Mouse (Mus musculus) neural tube, embryonic 14.5 days (tissue): ENCODE results near the gene Fbxo39. TPM values are rescaled to one million over a fixed set of nuclear protein-coding genes. Genes with fewer than 3 reads are reported as not detected.

Experiments
- ATAC-seq: fragments of 200-750 bp; cut with Nextera tagmentation; 2 replicates; pipeline ENCODE4 v1.8.0; 2017; ENCODE audit warnings: low read depth, mild to moderate bottlenecking, moderate TSS enrichment, moderate library complexity
- H3K27ac ChIP-seq: fragments of 300-500 bp; sonication (generic); 2 replicates; pipeline ENCODE4 v1.5.1; 2014; ENCODE audit warnings: low read depth, mild to moderate bottlenecking, control low read depth, low read length, moderate library complexity, mixed read lengths
- H3K27me3 ChIP-seq: fragments of 300-500 bp; sonication (generic); 2 replicates; pipeline ENCODE4 v1.6.1; 2014; ENCODE audit warnings: low read length; ENCODE audit not compliant: control insufficient read depth, insufficient read depth
- H3K36me3 ChIP-seq: fragments of 300-500 bp; sonication (generic); 2 replicates; pipeline ENCODE4 v1.6.1; 2014; ENCODE audit warnings: low read length, mixed read lengths; ENCODE audit not compliant: control insufficient read depth, insufficient read depth
- H3K4me1 ChIP-seq: fragments of 300-500 bp; sonication (generic); 2 replicates; pipeline ENCODE4 v1.6.1; 2014; ENCODE audit warnings: low read length; ENCODE audit not compliant: control insufficient read depth, insufficient read depth
- H3K4me2 ChIP-seq: fragments of 300-500 bp; sonication (generic); 2 replicates; pipeline ENCODE4 v1.6.1; 2014; ENCODE audit warnings: mild to moderate bottlenecking, low read depth, low read length, control low read depth
- H3K4me3 ChIP-seq: fragments of 300-500 bp; sonication (generic); 2 replicates; pipeline ENCODE4 v1.5.1; 2014; ENCODE audit warnings: low read depth, low read length, control low read depth, mixed read lengths
- H3K9ac ChIP-seq: fragments of 300-500 bp; sonication (generic); replicated peaks from 2 replicates; pipeline ENCODE4 v1.6.1; 2014; ENCODE audit warnings: low read depth, mild to moderate bottlenecking, control low read depth, low read length, mixed read lengths
- H3K9me3 ChIP-seq: fragments of 300-500 bp; sonication (generic); 2 replicates; pipeline ENCODE4 v1.6.1; 2016; ENCODE audit warnings: low read length; ENCODE audit not compliant: control insufficient read depth
- WGBS: fragments of 180-500 bp; shearing (Covaris S2); extraction: QIAGEN DNeasy Blood & Tissue Kit; methylation state at CpG from one replicate; pipeline ENCODE4 v1.1.7; 2014; 5-methylcytosine and 5-hydroxymethylcytosine counted together
- polyA plus RNA-seq: library from polyadenylated mRNA; unstranded; fragments of >200 nt; fragmentation: Nextera tagmentation; extraction: Ambion mirVana; gene quantifications from 2 replicates; pipeline ENCODE4 v1.2.1, GENCODE M21; 2014

The Fbxo39 gene
- polyA plus RNA-seq, 1 experiment from 2014 or later = not detected

GRCm38 (mm10) chr11:72349652-72350051 lies 35.4 kb downstream of the Fbxo39 start:
- Histone ChIP-seq H3K9ac (no peak overlapping the region), H3K27me3 (no peaks in the 10 kb centered on the region), H3K4me2 (no peak overlapping the region), H3K36me3 (no peaks in the 10 kb centered on the region), H3K4me3 (no peak overlapping the region), H3K4me1 (no peaks in the 10 kb centered on the region), H3K27ac (no peak overlapping the region), H3K9me3 (no peaks in the 10 kb centered on the region)
- ATAC-seq = no peak
- 73% methylated on average over 4 of the region's 4 CpGs for WGBS

- WGBS = 29% methylated on average over 1 of the region's 1 CpGs
- no peak overlapping the region for H3K4me3 ChIP-seq
- H3K4me1 ChIP-seq = no peaks in the 10 kb centered on the region
- no peaks in the 10 kb centered on the region for H3K9me3 ChIP-seq
- H3K4me2 ChIP-seq = no peak overlapping the region
- H3K27me3 ChIP-seq = no peaks in the 10 kb centered on the region
- H3K9ac ChIP-seq = no peak overlapping the region
- ATAC-seq = no peak
- no peaks in the 10 kb centered on the region for H3K36me3 ChIP-seq
- no peak overlapping the region for H3K27ac ChIP-seq
Measured at GRCm38 (mm10) chr11:72352272-72352671, 38.0 kb downstream of the Fbxo39 start.

GRCm38 (mm10) chr11:72353186-72353585 lies 38.9 kb downstream of the Fbxo39 start:
- ATAC-seq = no peak
- no peaks in the 10 kb centered on the region for H3K27me3 ChIP-seq
- H3K4me2 ChIP-seq = no peak overlapping the region
- H3K4me3 ChIP-seq = no peak overlapping the region
- H3K27ac ChIP-seq = no peak overlapping the region
- WGBS = 83% methylated on average over 3 of the region's 3 CpGs
- no peaks in the 10 kb centered on the region for H3K9me3 ChIP-seq
- H3K9ac ChIP-seq = no peak overlapping the region
- no peaks in the 10 kb centered on the region for H3K4me1 ChIP-seq
- H3K36me3 ChIP-seq = no peaks in the 10 kb centered on the region

- H3K9me3 ChIP-seq = no peaks in the 10 kb centered on the region
- H3K4me1 ChIP-seq = no peaks in the 10 kb centered on the region
- H3K4me2 ChIP-seq = no peak overlapping the region
- no peak for ATAC-seq
- H3K27me3 ChIP-seq = no peaks in the 10 kb centered on the region
- WGBS = 35% methylated on average over 20 of the region's 20 CpGs
- no peak overlapping the region for H3K4me3 ChIP-seq
- H3K9ac ChIP-seq = no peak overlapping the region
- H3K27ac ChIP-seq = no peak overlapping the region
- no peaks in the 10 kb centered on the region for H3K36me3 ChIP-seq
Measured at GRCm38 (mm10) chr11:72354971-72355728, 40.9 kb downstream of the Fbxo39 start.

GRCm38 (mm10) chr11:72361385-72362346 lies 47.4 kb downstream of the Fbxo39 start:
- Histone ChIP-seq H3K36me3 (no peaks in the 10 kb centered on the region), H3K9me3 (no peaks in the 10 kb centered on the region), H3K27ac (peak overlapping the region; percentile 53; the same call in 1 of the 2 replicates), H3K27me3 (no peaks in the 10 kb centered on the region), H3K4me1 (peaks cover 3% of the 10 kb centered on the region; the same call in 1 of the 2 replicates), H3K4me3 (peak overlapping the region; percentile 41), H3K9ac (peak overlapping the region; percentile 73), H3K4me2 (peak overlapping the region; percentile 89)
- peak; percentile 89 for ATAC-seq
- 7% methylated on average over 42 of the region's 42 CpGs for WGBS

GRCm38 (mm10) chr11:72362347-72362741 lies 48.1 kb downstream of the Fbxo39 start, which contains the start of gene Tekt1:
Gene Tekt1, minus strand, starts transcription at chr11:72362442.
- ATAC-seq = no peak
- WGBS = 32% methylated on average over 10 of the region's 10 CpGs
- Histone ChIP-seq H3K4me1 (peaks cover 3% of the 10 kb centered on the region; the same call in 1 of the 2 replicates), H3K4me2 (peak within 1 kb of the TSS; percentile 89), H3K36me3 (no peaks in the 10 kb centered on the region), H3K9me3 (no peaks in the 10 kb centered on the region), H3K27me3 (no peaks in the 10 kb centered on the region), H3K27ac (peak within 1 kb of the TSS; percentile 53), H3K9ac (peak within 1 kb of the TSS; percentile 73), H3K4me3 (peak within 1 kb of the TSS; percentile 41)

DNA sequence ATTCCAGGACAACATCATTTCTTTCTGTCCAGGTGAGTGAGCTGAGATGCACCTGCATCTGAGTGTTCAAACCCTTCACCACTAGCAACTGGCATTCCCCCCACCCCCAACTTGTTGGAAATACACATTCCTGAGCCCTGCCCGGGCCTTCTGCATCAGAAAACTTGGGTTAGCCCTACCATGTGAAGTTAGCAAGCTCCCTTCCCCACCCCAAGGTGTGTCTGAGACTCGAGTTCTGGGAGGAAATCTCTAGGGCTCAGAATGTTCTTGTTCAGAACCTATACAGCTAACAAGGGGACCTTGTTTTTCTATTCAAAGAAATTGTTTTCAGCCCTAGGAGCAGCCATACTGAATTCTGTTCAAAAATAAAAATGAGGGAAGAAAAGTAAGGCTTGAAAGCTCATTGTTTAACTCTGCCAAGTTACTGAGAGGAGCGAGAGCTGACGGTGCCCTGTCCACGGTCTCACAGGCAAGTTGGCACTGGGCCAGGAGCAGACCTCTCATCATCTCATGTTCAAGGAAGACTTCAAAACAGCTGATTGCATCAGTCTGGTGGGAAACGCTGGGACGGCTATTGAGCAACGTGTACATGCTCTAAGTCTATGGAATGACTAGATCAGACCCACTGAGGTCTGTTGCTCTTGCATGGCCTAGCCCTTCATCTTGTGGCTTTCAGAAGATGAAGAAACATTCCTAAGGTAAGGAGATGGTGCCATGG lies 49.4 kb downstream of the Fbxo39 start:
- WGBS = 85% methylated on average over 8 of the region's 8 CpGs
- Histone ChIP-seq H3K9me3 (no peaks in the 10 kb centered on the region), H3K4me2 (no peak overlapping the region), H3K36me3 (no peaks in the 10 kb centered on the region), H3K9ac (no peak overlapping the region), H3K27me3 (no peaks in the 10 kb centered on the region), H3K4me1 (peaks cover 3% of the 10 kb centered on the region; the same call in 1 of the 2 replicates), H3K4me3 (no peak overlapping the region), H3K27ac (no peak overlapping the region)
- no peak for ATAC-seq

DNA sequence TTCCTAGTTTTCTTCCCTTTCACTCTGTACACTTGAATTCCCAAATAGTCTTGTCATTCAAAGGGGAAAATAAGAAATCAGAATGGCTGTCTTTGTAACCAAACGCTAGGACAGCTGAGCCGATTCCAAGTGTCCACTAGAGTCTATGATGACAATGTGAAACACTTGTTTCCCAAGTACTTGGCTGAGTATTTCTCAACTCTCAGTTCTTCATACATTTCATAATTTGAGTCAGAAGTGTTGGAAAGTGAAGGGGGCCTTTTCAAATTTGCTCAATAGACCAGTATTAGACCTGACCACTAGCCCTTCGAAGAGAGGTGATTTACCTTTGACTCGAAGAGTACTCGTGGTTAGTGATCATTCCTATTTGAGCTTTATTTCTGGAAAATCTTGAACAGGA lies 50.3 kb downstream of the Fbxo39 start:
- no peaks in the 10 kb centered on the region for H3K36me3 ChIP-seq
- WGBS = 97% methylated on average over 5 of the region's 5 CpGs
- no peak for ATAC-seq

More for the DNA sequence above, 50.3 kb downstream of the Fbxo39 start:
- Histone ChIP-seq H3K27ac (no peak overlapping the region), H3K4me3 (no peak overlapping the region), H3K9me3 (no peaks in the 10 kb centered on the region), H3K27me3 (no peaks in the 10 kb centered on the region), H3K9ac (no peak overlapping the region), H3K4me2 (no peak overlapping the region), H3K4me1 (peaks cover 3% of the 10 kb centered on the region; the same call in 1 of the 2 replicates)
